Mouse (Mus musculus) erythroblast, embryonic 14.5 days (primary cell): ENCODE data around the gene Olfr26.

Experiments used
- GATA1 ChIP-seq: IDR thresholded peaks from 2 replicates; pipeline ENCODE4 v1.6.1; 2012; ENCODE audit warnings: low read length, inconsistent platforms, mixed read lengths
- TAL1 ChIP-seq: IDR thresholded peaks from 3 replicates; pipeline ENCODE4 v1.6.1; 2012; ENCODE audit warnings: low read length, inconsistent platforms, mixed read lengths

DNA sequence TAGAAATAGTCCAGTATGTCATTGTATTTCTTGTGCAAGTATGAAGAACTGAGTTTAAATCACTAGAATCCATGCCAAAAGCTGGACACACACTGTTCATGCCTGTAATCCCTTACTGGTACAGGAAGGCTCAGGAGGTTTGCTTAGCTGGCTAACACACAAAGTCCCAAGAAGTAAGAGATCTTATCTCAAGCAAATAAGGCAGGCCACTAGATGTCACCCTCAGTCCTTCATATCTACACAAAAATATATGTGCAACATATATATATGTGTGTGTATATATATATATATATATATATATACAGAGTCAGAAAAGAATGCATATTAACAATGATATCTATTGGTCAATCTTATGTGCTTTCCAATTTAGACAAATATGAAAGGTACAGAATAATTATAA is 49.2 kb upstream of the Olfr26 start:
- TF ChIP-seq GATA1 (no peak), TAL1 (no peak)
